Mouse (Mus musculus) adrenal gland, adult (tissue): ENCODE data around the gene Smyd3.

Experiments
- DNase-seq, 2 experiments: peaks; one replicate each; pipeline ENCODE4 v3.0.0; 2022 to 2023; ENCODE audit warnings: low spot score in 1 of 2; ENCODE audit not compliant: inconsistent age in 2 of 2

The Smyd3 gene

DNA sequence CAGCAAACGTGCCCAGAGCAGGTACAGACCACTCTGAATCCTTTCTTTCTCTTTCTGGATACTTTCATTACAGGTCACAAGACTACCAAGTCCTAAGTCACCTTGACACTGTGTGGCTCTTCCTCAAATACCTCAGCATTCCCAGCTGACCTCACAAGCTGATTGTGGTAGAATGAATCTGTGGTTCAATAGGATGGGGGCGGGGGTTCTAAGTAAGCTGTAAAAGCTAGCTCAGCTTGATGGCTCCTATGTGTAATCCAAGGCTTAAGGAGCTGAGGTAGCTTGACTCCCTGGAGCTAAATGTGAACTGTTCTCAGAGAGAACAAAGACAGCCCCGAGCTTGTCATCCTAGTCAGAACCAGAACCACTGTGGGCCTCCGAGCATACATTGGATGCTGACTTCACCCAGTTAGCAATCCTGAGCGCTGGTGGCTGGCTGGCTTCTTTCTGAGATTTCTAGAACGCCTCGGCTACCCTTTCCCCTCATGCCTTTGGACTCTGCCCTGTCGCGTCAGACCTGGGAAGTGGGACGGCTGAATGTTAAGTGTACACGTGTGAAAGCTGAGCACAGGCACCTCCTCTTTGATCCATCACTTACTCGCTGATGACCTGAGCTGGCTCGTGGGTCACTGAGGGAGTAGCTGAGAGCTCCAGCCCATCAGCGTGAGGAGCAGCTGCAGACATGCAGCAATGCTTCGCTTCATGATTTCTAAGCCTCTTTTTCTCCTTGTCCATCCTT is 131.4 kb downstream of the Smyd3 start:
- DNase-seq = no peak

DNA sequence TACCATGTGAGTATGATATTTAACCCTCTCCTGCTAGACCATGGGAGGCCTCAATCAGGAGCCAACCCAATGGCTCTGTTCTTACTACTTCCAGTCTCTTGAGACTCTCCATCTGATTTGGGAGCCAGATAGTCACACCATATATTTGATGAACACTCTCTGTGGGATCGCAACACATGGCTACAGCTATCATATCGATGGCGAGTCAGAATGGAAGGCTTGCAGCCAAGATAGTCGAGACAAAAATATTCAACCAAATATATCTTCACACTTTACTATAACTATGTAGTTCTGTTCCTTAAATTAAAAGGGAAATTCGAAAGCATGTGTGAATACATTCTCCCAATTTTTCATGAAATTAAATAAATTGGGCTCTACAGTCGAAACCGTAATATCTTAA is 132.2 kb downstream of the Smyd3 start:
- no peak for DNase-seq

DNA sequence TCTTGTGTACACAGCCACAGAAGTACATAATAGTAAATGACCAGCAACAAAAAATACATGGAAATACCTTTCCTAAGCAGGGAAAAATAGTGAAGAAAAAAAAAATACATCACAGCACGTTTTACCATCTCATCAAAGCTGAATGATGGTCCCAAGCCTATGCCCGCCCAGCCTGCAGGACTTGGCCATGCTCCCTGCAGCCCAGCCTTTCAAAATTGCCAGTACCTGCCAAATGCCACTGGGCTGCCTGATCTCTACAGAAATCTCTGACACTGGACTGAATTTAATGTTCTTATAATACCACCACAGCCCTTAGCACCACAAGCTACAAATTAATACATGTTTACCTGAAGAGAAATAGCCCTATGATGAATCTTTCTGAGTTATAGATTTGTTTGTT is 133.5 kb downstream of the Smyd3 start:
- no peak for DNase-seq

DNA sequence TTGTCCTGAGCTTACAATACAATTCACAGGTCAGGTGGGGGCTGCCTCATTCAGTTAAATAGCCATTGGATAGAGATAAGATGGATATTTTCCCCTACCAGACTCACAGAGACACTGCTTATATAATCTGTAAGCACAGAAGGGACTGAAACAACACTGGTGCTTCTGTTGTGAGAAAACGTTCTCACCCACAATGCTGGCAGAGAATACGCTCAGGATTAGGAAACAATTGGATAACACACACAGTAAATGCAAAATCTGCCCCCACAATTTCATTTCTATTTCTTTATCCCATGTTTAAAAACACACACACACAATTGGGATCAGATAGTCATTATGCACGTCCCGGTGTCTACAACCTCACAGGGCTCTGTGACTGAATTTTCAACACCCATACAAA is 139.7 kb downstream of the Smyd3 start:
- no peak for DNase-seq

DNA sequence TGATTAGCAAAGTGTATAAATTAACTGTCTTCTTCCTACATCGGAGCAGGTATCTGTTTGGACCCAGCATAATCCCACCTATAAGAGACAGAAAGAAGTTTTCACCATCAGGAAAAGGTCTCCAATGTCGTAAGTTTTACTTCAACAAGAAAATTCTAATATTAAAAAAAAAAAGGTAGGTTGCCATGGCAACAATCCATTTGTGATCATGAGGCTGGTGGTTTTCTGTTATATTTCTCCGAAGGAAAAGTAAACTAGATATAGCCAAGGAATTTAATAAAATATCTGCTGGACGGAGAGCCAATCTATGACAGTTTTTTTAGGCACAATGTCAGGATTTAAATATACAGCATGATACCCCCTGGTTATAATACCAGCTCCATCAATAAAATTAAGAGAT is 142.9 kb downstream of the Smyd3 start:
- DNase-seq = no peak

DNA sequence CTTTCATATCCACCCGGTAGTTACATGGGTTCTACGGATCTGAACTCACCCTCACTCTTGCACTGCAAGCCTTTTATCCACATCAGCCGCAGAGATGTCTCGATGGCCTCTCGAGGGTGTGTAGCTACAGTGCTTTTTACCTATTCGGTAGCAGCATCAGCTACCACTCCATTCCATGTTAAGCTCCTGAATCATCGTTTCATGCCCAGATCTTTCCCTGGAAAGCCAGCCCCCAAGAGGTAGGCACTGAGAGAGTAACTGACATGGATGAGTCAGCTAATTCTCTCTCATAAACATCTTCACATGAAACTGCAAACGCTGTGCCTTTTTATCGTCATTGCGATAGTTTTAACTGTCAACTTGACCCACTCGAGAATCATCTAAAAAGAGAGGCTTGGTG is 143.9 kb downstream of the Smyd3 start:
- DNase-seq = no peak

DNA sequence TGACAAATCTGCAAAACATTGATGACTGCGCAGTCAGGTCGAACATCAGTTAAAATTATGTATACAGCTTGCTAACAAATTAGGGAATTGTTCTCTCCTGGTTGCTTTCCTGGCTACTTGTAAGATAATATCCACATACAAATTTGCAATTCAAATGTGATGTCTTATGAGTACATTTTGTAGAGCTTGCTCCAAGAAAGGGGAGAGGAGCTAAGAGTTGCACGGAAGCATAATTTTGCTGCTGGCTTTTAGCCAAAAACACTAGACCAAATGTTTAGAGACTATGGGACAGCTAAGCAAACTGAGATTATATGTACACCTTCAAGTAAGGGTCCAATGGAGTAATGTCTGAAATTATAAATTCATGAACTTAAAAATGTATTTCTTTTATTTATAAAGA is 146.7 kb downstream of the Smyd3 start:
- DNase-seq = no peak

DNA sequence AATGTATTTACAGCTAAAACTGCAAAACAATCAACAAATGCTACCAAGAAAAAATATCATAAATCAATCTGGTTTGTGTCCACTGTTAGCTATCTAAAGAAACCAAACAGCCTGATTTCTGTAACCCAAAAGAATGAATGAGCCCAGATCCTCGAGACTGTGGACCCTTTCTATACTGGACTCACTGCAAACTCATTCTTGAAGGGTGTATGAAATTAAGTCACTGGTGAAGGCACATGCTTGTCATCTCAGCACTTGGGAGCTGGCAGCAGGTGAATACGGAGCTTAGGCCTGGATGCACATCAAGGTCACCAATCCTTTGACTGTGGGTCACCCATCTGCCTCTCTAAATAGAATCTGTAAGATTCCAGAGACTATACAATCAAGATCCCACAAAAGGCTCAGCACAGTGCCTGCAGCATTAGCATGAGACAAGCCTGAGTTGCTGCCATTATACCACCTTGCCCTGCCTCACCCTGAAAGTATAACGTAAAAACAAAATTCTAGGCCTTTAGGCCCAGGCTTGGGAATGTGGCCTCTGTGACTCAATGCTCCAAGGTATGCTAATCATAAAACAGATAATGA is 149.3 kb downstream of the Smyd3 start:
- DNase-seq = no peak

DNA sequence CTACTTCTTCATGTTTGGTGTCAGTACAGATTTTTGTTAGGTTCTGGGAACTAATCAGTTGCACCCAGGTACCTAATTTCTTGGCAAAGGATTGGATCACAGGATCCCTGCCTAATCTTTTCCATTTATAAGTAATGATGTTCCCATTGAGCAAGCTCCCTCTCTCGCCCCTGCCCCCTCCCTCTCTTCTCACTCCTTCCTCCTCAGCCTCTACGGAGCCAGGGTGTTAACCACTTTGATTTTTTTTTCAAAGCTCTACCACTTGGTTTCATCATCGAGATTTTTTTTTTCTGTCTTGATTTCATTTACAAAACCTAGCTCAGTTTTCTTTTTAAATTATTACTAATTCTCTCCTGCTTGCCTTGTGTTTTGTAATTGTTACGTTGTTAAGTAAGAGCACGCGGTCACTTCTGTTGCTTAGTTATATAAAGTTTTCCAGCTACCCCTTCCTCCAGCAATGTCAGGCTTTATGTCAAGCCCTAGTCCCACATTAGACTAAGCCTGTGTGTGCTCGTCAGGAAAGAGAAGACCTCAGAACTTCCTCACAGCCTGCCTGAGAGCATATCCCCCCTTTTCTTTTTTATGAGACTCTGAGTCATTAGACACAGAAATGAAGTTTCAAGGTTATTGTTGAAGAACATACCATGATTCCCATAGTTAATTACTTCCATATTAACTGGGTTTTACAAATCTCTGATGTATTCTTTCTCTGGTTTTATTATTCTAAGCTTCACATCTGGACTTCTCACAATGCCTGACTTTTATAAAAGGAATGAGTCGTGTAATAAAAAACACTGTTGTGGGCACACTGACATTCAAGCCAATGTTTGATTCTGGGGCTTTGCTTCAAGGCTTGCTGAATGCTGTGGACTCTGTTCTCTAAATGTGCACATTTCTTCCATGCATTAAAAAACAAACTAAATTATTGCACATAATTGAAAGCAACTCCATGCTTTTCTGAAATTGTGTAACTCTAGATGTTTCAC is 156.1 kb downstream of the Smyd3 start:
- DNase-seq = no peak

DNA sequence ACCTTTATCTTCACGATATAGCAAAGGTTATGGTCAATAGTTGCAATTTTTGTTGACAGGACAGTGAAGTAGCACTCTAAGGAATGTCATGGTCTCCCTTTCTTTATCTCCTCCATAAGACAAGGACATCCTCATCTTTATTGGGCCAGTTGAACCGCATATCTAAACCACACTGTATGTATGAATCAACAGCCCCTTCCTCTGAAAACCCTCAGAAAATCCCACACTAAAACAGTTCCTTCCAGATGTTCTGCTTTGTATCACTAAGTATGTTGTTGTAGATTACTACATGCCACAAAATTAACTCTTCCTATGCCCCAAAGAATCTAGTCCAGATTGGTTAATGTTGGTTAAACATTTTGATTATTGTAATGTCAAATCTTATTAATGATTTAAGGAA is 160.7 kb downstream of the Smyd3 start:
- DNase-seq = no peak

DNA sequence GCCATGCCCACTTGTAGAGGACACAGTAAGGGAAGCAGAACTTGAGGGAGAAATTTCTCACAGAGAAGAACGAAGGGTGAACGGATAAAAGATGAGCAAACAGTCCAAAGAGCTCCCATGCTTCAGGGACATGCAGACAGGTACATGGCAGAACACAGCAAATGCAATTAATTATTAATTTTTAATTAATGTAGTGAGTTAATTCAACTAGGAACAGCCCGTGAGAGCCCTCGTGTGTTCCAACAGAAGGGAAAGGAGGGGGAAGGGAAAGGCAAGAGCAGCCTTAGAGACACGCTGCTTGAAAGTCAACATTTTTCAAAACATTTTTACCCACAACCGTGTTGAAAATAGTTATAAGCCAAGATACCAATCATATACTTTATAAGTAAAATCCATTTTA is 163.6 kb downstream of the Smyd3 start:
- DNase-seq = no peak

DNA sequence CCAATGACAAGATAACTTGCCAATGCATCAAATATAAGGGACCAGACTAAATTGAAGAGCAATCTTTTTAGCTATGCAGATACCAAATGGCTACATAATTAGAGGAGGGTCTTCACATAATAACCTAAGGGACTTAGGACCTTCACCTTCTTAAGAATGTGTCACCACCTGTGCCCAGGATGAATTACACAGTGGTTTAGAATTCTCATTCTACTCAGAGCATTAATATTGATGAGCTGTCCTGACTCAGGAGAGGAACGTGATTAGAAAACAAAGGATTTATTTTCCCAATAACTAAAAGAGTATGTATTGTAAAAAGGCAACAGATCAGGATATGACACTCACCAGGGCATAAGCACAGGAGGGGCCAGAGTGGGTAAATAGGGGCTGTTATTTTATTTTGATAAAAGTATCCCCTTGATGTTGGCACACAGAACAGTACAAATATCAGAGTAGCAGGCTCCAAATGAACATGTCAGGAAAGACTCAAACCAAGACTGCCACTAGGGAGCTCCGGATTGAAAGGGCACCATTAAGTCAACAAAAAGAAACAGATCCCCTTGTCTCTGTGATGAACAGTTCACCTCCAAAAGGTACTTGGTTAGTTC is 172.4 kb downstream of the Smyd3 start:
- no peak for DNase-seq

DNA sequence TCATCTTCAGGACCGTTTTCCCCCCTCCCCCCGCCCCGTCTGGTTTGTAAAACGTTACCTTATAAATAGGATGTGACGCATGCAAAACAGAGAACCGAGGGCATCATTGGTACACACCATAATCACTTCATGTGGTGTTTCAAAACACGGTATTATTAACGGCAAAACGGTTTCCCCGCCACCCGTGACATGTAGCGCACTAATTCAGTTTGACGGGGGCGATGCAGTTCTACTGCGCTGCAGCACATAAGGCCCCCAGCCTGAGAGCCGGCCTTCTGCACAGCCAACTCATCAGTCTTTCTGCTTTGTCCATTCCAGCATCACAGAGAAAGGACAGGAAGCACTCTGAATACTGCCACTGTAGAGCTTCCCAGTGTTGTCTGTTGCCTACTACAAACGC is 174.4 kb downstream of the Smyd3 start:
- DNase-seq = no peak

DNA sequence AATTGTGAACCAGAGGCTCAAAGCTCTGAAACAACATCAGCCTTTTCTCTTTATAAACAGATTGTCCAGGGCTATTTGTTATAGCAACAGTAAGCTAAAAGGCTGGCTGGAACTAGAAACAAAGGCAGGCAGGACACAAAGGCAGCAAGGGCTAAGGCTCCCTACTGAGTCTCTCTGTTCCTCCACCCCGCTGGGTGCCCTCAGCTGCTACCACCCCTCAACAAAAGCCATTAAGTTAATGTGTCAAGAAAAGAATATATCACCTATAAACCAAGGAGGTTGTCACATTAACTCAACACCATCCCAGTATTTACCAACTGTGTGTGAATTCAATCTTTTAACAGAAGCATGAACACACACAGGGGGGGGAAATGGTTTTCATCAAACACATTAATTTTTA is 176.3 kb downstream of the Smyd3 start:
- DNase-seq = no peak

DNA sequence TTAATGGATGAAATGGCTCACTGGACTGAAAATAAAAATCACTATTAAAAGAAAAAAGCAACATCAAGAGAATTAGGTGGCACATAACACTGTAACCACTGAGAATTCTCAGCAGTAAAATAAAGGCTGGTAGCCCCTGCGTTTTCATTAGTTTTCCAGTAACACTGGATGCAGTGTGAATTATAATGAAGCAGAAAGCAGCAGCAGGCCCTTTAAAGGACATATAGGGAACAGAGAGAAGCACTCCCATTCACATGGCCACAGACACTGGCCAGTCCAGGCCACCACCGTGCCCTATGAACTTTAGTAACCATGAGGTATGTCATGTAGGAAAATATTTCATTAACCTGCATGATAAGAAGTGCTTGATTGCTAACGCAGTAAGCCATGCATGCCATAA is 178.8 kb downstream of the Smyd3 start:
- DNase-seq = no peak

DNA sequence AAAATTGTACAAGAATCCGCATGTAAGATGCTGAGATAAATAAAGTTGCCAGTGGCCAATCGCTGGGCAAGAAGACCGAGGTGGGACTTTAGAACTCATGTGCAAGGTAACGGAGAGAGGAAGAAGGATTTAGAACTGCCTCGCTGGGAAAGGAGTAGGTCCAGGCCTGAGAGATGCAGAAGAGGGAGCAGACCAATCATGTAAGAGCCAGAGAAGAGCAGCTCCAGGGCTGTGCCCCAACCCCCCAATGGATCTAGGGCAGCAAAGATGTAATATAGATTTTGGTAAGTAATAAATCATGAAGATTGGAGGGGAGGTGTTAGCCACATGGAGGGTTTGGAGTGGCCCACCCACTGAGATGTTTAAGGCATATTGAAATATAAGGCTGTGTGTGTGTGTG is 180.3 kb downstream of the Smyd3 start:
- DNase-seq = no peak

DNA sequence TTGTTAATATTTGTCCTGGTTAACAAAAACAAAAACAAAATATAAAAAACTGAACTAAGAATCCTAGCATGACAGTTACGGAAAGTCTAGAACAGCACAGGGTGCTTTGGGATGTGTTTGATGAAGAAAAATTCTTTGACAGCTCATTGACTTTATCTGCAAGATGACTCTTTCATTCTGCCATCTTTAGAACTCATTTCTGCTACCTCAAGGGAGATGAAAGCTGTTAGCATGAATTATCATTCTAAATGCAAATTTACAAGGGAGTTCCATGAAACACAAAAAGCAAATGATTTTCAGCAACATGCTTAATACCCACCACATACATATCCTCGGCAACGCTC is 190.9 kb downstream of the Smyd3 start:
- DNase-seq = no peak

DNA sequence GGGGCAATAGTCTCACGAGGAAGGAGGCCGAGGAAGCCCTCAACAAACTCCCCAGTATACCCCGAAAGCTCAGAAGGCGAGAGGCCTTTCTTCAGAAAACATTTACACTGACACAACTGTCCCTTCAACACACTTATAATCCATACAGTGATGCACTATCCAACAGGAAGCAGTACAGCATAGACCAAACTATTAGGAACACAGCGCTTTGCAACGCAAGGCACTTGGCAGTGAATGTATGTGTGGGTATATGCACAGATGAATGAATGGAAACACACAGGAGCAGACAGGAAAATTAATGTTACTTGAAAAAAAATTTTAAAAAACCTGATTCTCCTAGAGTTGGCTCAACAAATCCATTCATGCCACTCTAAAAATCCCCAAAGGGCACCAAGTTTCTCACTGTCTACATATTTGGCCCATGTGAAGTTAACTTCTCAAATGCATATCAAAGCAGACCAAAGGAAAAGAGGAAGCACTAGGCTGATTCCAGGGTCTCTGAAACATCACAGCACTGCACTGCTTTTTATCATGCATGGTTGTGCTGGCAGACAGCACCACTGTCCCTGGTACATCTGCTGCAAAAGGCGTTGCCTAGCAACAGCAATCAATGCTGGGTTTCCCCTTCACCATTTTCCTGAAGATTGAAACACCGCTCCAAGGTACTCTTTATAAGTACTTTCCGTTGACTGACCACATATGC is 191.4 kb downstream of the Smyd3 start:
- DNase-seq = no peak

DNA sequence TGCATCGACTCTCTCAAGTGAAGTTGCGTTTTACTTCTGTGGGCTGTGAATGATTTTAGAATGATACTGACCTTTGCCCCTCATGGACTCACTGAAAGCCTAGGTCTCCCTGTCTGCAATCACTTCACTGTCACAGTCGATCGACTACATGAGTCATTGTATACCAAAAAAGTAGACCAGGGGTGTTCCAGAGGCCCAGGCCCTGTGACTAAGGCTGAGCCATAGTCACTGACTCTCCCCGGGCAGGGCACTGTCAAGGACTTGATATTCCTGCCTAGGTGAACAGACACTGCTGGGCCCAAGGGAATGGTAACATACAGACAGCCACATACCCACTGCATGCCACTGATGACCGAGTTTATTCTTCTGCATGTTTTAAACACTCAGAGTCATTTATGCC is 193.6 kb downstream of the Smyd3 start:
- peak; percentile 62 to 73 for DNase-seq

DNA sequence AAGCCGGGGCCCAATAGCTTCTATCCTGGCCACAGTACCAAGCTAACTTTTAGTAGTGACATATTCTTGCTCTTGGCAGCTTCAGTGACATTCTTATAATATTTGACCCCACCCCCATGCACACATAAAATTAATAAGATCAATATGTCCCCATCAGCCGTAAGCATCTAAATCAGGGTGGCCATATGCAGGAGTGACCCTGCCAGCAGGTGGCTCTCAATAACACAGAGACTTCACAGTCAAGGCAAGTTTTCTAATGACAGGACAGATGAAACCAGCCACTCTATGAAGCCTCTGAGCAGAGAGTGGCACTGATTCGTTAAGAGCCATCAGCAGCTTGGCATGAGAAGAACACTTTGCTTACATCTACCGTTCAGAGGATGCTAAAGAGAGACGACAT is 204.2 kb downstream of the Smyd3 start:
- DNase-seq = no peak

DNA sequence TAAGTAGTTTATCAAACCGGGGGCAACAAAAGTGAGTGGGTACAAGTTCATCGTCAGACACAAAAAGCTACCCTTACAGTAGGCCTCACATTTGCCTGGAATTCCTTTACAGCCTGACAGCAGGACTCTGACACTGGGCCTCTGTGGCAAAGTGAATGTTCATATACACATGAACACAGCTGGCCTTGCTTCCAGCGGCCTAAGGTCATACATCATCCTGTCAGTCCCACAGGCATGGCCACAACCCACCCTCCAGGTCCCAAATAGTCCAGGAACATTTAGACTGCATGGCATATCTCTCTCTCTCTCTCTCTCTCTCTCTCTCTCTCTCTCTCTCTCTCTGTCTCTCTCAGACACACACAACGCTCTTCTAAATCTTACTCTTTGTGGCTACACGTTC is 208.4 kb downstream of the Smyd3 start:
- DNase-seq = no peak
